Mouse (Mus musculus) gastrocnemius, adult 2 months (tissue): Measurements from ENCODE around the gene Mfsd5. TPM values are rescaled to one million over a fixed set of nuclear protein-coding genes. Genes with fewer than 3 reads are reported as not detected.

Experiments used
- DNase-seq: peaks from one replicate; pipeline ENCODE4 v3.0.0; 2022
- H3K27ac ChIP-seq: fragments of 200-600 bp; 2 replicates; pipeline ENCODE4 v1.8.1; 2022; ENCODE audit warnings: mild to moderate bottlenecking
- H3K4me3 ChIP-seq: fragments of 200-600 bp; 2 replicates; pipeline ENCODE4 v1.8.1; 2022; ENCODE audit warnings: mild to moderate bottlenecking, moderate library complexity
- CTCF ChIP-seq: fragments of 200-600 bp; IDR thresholded peaks from 2 replicates; pipeline ENCODE4 v1.8.1; 2022; ENCODE audit warnings: antibody characterized with exemption, mild to moderate bottlenecking, moderate library complexity
- intact Hi-C: fragments of 180-260 bp; cut with DNase I; formaldehyde crosslinking; loops from one replicate; pipeline ENCODE4 v1.15.1; 2025
- total RNA-seq, 2 experiments: library from RNA; stranded (reverse); gene quantifications; 2 replicates each; pipeline ENCODE4 v1.2.3; 2021

Mfsd5 gene
- total RNA-seq, 2 experiments from 2014 or later, result 14.2 TPM

DNA sequence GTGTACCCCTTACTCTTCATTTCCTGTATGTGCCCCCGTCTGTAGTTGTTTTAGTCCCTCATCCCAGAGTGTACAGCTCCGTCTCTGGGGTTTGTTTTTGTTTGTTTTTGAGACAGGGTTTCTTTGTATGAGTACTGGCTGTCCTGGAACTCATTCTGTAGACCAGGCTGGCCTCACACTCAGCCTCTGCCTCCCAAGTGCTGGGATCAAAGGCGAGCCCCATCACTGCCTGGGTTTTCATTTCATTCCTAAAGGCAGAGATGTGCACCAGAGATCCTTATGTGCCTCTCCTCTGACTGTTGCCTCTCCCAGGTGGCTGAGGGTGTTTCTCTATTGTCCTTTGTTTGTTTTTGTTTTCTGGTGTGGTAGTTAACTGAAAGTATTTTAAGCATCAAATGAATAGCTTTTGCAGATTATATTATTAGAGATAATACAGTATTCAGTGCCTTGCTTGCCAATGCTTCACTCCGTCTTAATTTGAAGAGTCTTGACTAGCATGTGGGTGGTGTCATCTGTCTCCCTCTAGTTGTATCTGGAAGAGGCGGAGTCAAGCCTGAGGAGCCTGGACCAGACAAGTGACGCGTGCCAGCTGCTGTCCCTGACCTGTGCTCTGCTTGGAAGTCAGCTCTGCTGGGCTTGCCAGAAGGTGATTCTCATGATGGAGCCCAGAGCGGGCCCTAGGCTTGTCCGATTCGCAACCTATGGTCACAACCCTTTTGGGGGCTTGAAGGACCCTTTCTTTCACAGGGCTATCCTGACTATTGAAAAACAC is 31.0 kb downstream of the Mfsd5 start:
- H3K4me3 ChIP-seq, result no peak overlapping the region
- peak overlapping the region; percentile 24; the same call in 1 of the 2 replicates for H3K27ac ChIP-seq
- intact Hi-C loops, result no loop called here
- no peak for TF ChIP-seq CTCF
- peak; percentile 55 for DNase-seq

DNA sequence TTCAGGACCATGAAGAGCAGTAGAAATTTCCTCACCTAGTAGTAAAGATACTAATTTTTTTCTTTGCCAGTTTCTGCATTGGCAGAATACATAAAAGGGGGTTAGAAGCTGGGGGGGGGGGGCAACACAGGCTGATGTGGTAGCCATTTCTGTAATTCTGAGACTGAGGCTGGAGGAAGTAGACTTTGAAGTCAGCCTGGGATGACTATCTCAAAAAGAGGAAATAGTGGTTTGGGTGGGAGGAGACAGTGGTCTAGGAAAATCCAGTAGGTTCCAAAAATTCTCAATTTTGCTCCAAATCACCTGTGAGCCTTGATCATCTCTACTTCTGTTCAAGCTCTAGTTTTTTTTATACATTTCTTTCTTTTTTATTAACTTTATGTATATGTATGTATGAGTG is 32.2 kb downstream of the Mfsd5 start:
- H3K4me3 ChIP-seq, result no peak overlapping the region
- TF ChIP-seq CTCF, result no peak
- DNase-seq, result no peak
- H3K27ac ChIP-seq, result no peak overlapping the region
- intact Hi-C loops, result no loop called here

- TF ChIP-seq CTCF, result no peak
- Histone ChIP-seq H3K27ac (peak overlapping the region; percentile 61), H3K4me3 (peak overlapping the region; percentile 34)
- DNase-seq, result peak; percentile 51
- intact Hi-C loops, result no loop called here
These were observed 36.0 kb downstream of the Mfsd5 start for GRCm38 (mm10) chr15:102315292-102315691.

GRCm38 (mm10) chr15:102316263-102316662 is 37.0 kb downstream of the Mfsd5 start:
- intact Hi-C loops, result loop anchor here (1.0 to 2.0 kb wide), 2 partner anchors 27 to 77 kb away; no protein-coding TSS in a partner anchor
- DNase-seq, result peak; percentile 70
- peak overlapping the region; percentile 34; the same call in 1 of the 2 replicates for H3K4me3 ChIP-seq
- peak overlapping the region; percentile 61; the same call in 1 of the 2 replicates for H3K27ac ChIP-seq
- peak; percentile 85 for TF ChIP-seq CTCF

GRCm38 (mm10) chr15:102324654-102325473 is 45.6 kb downstream of the Mfsd5 start:
- peak; percentile 13 for TF ChIP-seq CTCF
- Histone ChIP-seq H3K27ac (peak overlapping the region; percentile 84), H3K4me3 (peak overlapping the region; percentile 73)
- DNase-seq, result no peak
- intact Hi-C loops, result no loop called here

DNA sequence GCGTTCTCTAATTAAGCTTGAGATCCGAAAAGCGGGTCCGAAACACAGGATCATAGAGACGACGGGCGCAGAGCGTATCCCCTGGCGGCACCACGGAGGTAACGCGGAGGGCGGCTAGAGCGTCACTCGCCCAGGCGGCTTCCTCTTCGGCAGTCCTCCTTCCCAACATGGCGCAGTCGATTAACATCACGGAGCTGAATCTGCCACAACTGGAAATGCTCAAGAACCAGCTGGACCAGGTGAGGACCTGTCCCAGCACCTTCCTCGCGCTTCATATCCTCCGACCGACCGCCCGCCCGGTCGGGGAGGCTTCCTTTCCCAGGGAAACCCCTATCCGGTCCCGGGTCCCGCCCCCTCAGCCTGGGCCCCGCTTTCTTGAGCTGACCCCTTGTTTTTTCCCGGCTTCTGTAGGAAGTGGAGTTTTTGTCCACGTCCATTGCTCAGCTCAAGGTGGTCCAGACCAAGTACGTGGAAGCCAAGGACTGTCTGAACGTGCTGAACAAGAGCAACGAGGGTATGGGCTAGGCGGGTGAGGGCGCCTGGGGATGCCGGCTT is 46.8 kb downstream of the Mfsd5 start, which contains the start of gene Pfdn5:
Gene Pfdn5, plus strand, starts transcription at position 95 of the 555 bp plus-strand sequence.
- peak; percentile 64 for TF ChIP-seq CTCF
- DNase-seq, result peak; percentile 91
- peak within 1 kb of the TSS; percentile 89 for H3K4me3 ChIP-seq
- intact Hi-C loops, result no loop called here
- H3K27ac ChIP-seq, result peak within 1 kb of the TSS; percentile 89

DNA sequence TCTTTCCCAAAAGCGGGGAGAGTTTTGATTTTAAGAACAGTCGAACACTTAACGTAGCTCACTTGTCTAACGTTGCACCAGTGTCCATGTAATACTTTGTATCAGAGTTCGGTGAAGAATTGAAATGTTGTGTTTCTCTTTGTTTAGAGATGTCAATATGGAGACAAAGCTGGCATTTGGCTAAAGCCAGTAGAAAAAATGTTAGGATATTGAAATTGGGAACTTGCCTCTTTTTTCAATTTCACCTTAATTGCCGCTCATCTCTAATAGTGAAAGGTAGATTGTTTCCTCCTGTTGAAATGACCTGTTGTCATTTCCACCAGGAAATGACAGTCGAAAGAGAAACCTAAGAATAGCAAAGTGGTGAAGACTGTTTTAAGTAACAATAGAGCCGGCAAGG is 47.6 kb downstream of the Mfsd5 start:
- DNase-seq, result no peak
- intact Hi-C loops, result no loop called here
- no peak for TF ChIP-seq CTCF
- Histone ChIP-seq H3K4me3 (peak overlapping the region; percentile 89), H3K27ac (peak overlapping the region; percentile 89)

Other genes starting within 250 kb of the Mfsd5 start
- 100 to 1,000 TPM; 187 to 246 TPM for gene Eif4b, start 205.7 kb upstream of the Mfsd5 start, total RNA-seq
- gene Tns2, start 179.0 kb upstream of the Mfsd5 start, total RNA-seq, result 10 to 100 TPM; 39.1 to 44.1 TPM
- gene Spryd3, start 143.2 kb upstream of the Mfsd5 start, total RNA-seq, result 1 to 10 TPM; 4.4 to 5.8 TPM
- gene Igfbp6, start 135.1 kb upstream of the Mfsd5 start, total RNA-seq, result 10 to 100 TPM; 34.3 to 87.7 TPM
- gene Soat2, start 128.9 kb upstream of the Mfsd5 start, total RNA-seq, result under 1 TPM in 1 of 2 experiments, not detected in 1; 0.14 TPM
- gene Zfp740, start 76.2 kb upstream of the Mfsd5 start, total RNA-seq, result 10 to 100 TPM; 26.8 to 29.6 TPM
- 1 to 10 TPM; 5.8 to 8.8 TPM for gene Csad, start 74.7 kb upstream of the Mfsd5 start, total RNA-seq
- 1 to 10 TPM; 1.2 to 1.3 TPM for gene Itgb7, start 47.5 kb upstream of the Mfsd5 start, total RNA-seq
- 10 to 100 TPM in 1 of 2 experiments, 1 to 10 TPM in 1; 9.9 to 11.9 TPM for gene Rarg, start 21.9 kb upstream of the Mfsd5 start, total RNA-seq
- gene Gm9918, start 8.9 kb upstream of the Mfsd5 start, total RNA-seq, result not detected
- gene Espl1, start 16.8 kb downstream of the Mfsd5 start, total RNA-seq, result under 1 TPM; 0.06 to 0.31 TPM
- 100 to 1,000 TPM; 232 to 252 TPM for gene Pfdn5, start 46.7 kb downstream of the Mfsd5 start, total RNA-seq
- 10 to 100 TPM; 15.6 to 16.0 TPM for gene Myg1, start 52.3 kb downstream of the Mfsd5 start, total RNA-seq
- 1 to 10 TPM; 5.7 to 7.8 TPM for gene Aaas, start 71.3 kb downstream of the Mfsd5 start, total RNA-seq
- not detected for gene Sp7, start 87.7 kb downstream of the Mfsd5 start, total RNA-seq
- gene Sp1, start 126.7 kb downstream of the Mfsd5 start, total RNA-seq, result 10 to 100 TPM; 23.0 to 25.1 TPM
- gene Amhr2, start 165.9 kb downstream of the Mfsd5 start, total RNA-seq, result 1 to 10 TPM; 7.2 to 9.5 TPM
- gene Prr13, start 179.6 kb downstream of the Mfsd5 start, total RNA-seq, result 10 to 100 TPM; 17.3 to 18.2 TPM
- 100 to 1,000 TPM; 401 to 459 TPM for gene Pcbp2, start 191.1 kb downstream of the Mfsd5 start, total RNA-seq
- gene Gm10337, start 224.3 kb downstream of the Mfsd5 start, total RNA-seq, result not detected
- 1 to 10 TPM; 1.3 to 1.6 TPM for gene Map3k12, start 237.6 kb downstream of the Mfsd5 start, total RNA-seq
- gene Tarbp2, start 238.7 kb downstream of the Mfsd5 start, total RNA-seq, result 10 to 100 TPM; 33.0 to 37.0 TPM
- gene Npff, start 245.5 kb downstream of the Mfsd5 start, total RNA-seq, result 1 to 10 TPM; 2.6 TPM